Mouse (Mus musculus) bone marrow, adult 2 months (tissue): ENCODE data around the gene Afmid.

Experiments
- CTCF ChIP-seq: fragments of 200-500 bp; IDR thresholded peaks from 2 replicates; pipeline ENCODE4 v1.5.1; 2011; ENCODE audit warnings: low read length, control low read depth; ENCODE audit not compliant: control insufficient read depth, insufficient read depth
- POLR2A ChIP-seq: fragments of 200-500 bp; IDR thresholded peaks from 2 replicates; pipeline ENCODE4 v1.6.1; 2011; ENCODE audit warnings: low read depth, mild to moderate bottlenecking, control low read depth, low read length, borderline replicate concordance; ENCODE audit not compliant: control insufficient read depth

GRCm38 (mm10) chr11:117813867-117814266, 11.9 kb upstream of the Afmid start:
- TF ChIP-seq CTCF (no peak), POLR2A (no peak)
